Mouse (Mus musculus): ENCODE results near the gene Olfr1062. TPM values are rescaled to one million over a fixed set of nuclear protein-coding genes. Genes with fewer than 3 reads are reported as not detected.
"Not testable (repeated sequence)": the region's sequence is repeated elsewhere in the genome, so short reads cannot be mapped to it uniquely, and the experiment has no call there.

Olfr1062 gene
- polyA plus RNA-seq (2014; fragmentation: Nextera tagmentation; extraction: Ambion mirVana): not detected in 2 replicates

- H3K9ac ChIP-seq (ENCODE audit: low read depth, low read length); H3K36me3 ChIP-seq (ENCODE audit: control insufficient read depth, insufficient read depth, low read length); ATAC-seq (replicated peaks; ENCODE audit: insufficient number of reproducible peaks, low FRiP score, low TSS enrichment); H3K4me3 ChIP-seq (ENCODE audit: low read depth, low read length); H3K4me1 ChIP-seq (ENCODE audit: control insufficient read depth, insufficient read depth, low read length); H3K9me3 ChIP-seq (replicated peaks; ENCODE audit: control insufficient read depth, low read length); H3K4me2 ChIP-seq; H3K27ac ChIP-seq (ENCODE audit: low read depth, low read length); H3K27me3 ChIP-seq (ENCODE audit: control insufficient read depth, insufficient read depth, low read length): not testable (repeated sequence)
Measured at GRCm38 (mm10) chr2:86426649-86427048, at the start of gene Olfr1062. Olfr1062 (minus strand) TSS chr2:86426749.

GRCm38 (mm10) chr2:86464442-86465109, 38.0 kb upstream of the Olfr1062 start:
- 33% methylated on average over 10 of the region's 10 CpGs for WGBS (ENCODE audit: insufficient replicate concordance)
- Histone ChIP-seq H3K27me3 (ENCODE audit: control insufficient read depth, insufficient read depth, low read length) (no peaks in the 10 kb centered on the region), H3K4me3 (ENCODE audit: low read depth, low read length) (no peak overlapping the region), H3K9me3 (replicated peaks; ENCODE audit: control insufficient read depth, low read length) (no peaks in the 10 kb centered on the region), H3K4me2 (peak overlapping the region; percentile 34), H3K36me3 (ENCODE audit: control insufficient read depth, insufficient read depth, low read length) (no peaks in the 10 kb centered on the region), H3K4me1 (ENCODE audit: control insufficient read depth, insufficient read depth, low read length) (no peaks in the 10 kb centered on the region), H3K9ac (ENCODE audit: low read depth, low read length) (no peak overlapping the region), H3K27ac (ENCODE audit: low read depth, low read length) (no peak overlapping the region)
- ATAC-seq (replicated peaks; ENCODE audit: insufficient number of reproducible peaks, low FRiP score, low TSS enrichment): no peak

- H3K27ac ChIP-seq (ENCODE audit: low read depth, low read length): no peak overlapping the region
- H3K27me3 ChIP-seq (ENCODE audit: control insufficient read depth, insufficient read depth, low read length): no peaks in the 10 kb centered on the region
- H3K4me1 ChIP-seq (ENCODE audit: control insufficient read depth, insufficient read depth, low read length): no peaks in the 10 kb centered on the region
- H3K9ac ChIP-seq (ENCODE audit: low read depth, low read length): no peak overlapping the region
- H3K4me2 ChIP-seq: no peak overlapping the region
- H3K4me3 ChIP-seq (ENCODE audit: low read depth, low read length): no peak overlapping the region
- WGBS (ENCODE audit: insufficient replicate concordance): 48% methylated on average over 1 of the region's 1 CpGs
- no peaks in the 10 kb centered on the region for H3K9me3 ChIP-seq (replicated peaks; ENCODE audit: control insufficient read depth, low read length)
- no peak for ATAC-seq (replicated peaks; ENCODE audit: insufficient number of reproducible peaks, low FRiP score, low TSS enrichment)
- no peaks in the 10 kb centered on the region for H3K36me3 ChIP-seq (ENCODE audit: control insufficient read depth, insufficient read depth, low read length)
Measured at GRCm38 (mm10) chr2:86460434-86460833, 33.9 kb upstream of the Olfr1062 start.

DNA sequence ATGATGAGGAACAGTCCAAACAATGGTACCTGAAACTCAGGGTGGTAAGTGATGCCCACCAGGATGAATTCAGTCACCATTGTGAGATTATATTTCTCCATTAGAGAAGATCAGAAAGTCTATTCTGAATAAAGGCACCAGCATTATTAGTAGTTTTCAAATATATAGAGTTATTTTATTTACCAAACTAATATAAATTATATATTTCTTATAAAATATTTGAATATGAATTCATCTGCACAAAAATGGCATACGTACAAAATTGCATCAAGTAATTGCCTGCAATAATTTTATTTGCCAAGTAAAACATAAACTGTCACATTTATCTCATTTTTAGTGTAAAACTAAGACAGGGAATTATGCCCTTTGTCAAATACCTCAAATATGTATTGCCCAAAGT, 29.6 kb upstream of the Olfr1062 start, which contains the start of gene Olfr1066:
TSS of gene Olfr1066 (minus strand) at position 101 of the 400 bp plus-strand sequence.
- 80% methylated on average over 1 of the region's 1 CpGs for WGBS (ENCODE audit: insufficient replicate concordance)
- Histone ChIP-seq H3K4me1 (ENCODE audit: control insufficient read depth, insufficient read depth, low read length) (no peaks in the 10 kb centered on the region), H3K9ac (ENCODE audit: low read depth, low read length) (no peak within 1 kb of the TSS), H3K27ac (ENCODE audit: low read depth, low read length) (no peak within 1 kb of the TSS), H3K36me3 (ENCODE audit: control insufficient read depth, insufficient read depth, low read length) (no peaks in the 10 kb centered on the region), H3K4me2 (no peak within 1 kb of the TSS), H3K27me3 (ENCODE audit: control insufficient read depth, insufficient read depth, low read length) (no peaks in the 10 kb centered on the region), H3K4me3 (ENCODE audit: low read depth, low read length) (no peak within 1 kb of the TSS), H3K9me3 (replicated peaks; ENCODE audit: control insufficient read depth, low read length) (no peaks in the 10 kb centered on the region)
- ATAC-seq (replicated peaks; ENCODE audit: insufficient number of reproducible peaks, low FRiP score, low TSS enrichment): no peak

GRCm38 (mm10) chr2:86450491-86450890, 23.9 kb upstream of the Olfr1062 start, which contains the start of gene Olfr1065:
Olfr1065 (minus strand) TSS chr2:86450591.
- H3K4me3 ChIP-seq (ENCODE audit: low read depth, low read length); H3K27ac ChIP-seq (ENCODE audit: low read depth, low read length); H3K4me1 ChIP-seq (ENCODE audit: control insufficient read depth, insufficient read depth, low read length); H3K27me3 ChIP-seq (ENCODE audit: control insufficient read depth, insufficient read depth, low read length); H3K9me3 ChIP-seq (replicated peaks; ENCODE audit: control insufficient read depth, low read length); H3K36me3 ChIP-seq (ENCODE audit: control insufficient read depth, insufficient read depth, low read length); H3K4me2 ChIP-seq; ATAC-seq (replicated peaks; ENCODE audit: insufficient number of reproducible peaks, low FRiP score, low TSS enrichment); H3K9ac ChIP-seq (ENCODE audit: low read depth, low read length): not testable (repeated sequence)
- WGBS (ENCODE audit: insufficient replicate concordance): no CpG with 5 or more reads among the region's 1 CpGs

DNA sequence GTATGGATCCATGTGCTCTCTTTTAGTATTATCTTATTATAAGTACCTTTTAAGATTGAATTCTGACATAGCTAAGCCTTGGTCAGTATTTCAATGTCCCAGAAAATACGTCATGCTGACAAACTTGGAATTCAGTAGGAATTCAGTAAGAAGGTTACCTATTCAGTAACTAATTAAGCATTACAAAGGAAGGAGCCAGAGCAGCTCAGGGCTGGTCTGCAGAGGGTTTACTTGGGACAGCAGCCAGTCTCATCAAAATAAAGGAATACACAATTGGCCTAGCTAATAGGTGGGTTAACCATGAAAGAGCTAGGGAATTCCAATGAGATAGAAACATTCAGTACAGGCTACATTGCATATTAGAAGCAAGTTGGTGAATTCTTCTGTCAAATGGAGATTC, 15.6 kb upstream of the Olfr1062 start:
- not testable (repeated sequence) for ATAC-seq (replicated peaks; ENCODE audit: insufficient number of reproducible peaks, low FRiP score, low TSS enrichment); H3K9me3 ChIP-seq (replicated peaks; ENCODE audit: control insufficient read depth, low read length); H3K9ac ChIP-seq (ENCODE audit: low read depth, low read length); H3K27me3 ChIP-seq (ENCODE audit: control insufficient read depth, insufficient read depth, low read length); H3K4me2 ChIP-seq; H3K4me1 ChIP-seq (ENCODE audit: control insufficient read depth, insufficient read depth, low read length); H3K27ac ChIP-seq (ENCODE audit: low read depth, low read length); H3K36me3 ChIP-seq (ENCODE audit: control insufficient read depth, insufficient read depth, low read length); H3K4me3 ChIP-seq (ENCODE audit: low read depth, low read length)
- 81% methylated on average over 1 of the region's 1 CpGs for WGBS (ENCODE audit: insufficient replicate concordance)

DNA sequence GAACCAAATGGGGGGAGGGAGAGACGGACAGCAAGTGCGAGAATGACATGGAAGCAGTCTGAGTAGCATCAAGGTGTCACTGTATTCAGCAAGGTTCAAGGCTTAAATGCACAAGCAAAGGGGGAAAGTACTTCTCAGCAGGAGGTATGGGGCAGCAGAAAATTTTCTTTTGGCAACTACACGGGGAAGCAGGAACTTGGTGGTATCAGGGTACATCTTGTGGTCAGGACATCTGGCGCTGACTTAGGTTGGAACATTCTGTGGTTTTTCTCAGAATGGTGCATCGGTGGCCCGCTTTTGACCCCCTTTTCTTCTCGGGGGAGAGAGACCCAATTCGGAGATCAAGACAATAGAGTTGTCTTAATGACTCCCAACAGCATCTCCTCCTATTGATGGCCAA, 2.0 kb upstream of the Olfr1062 start:
- not testable (repeated sequence) for H3K27ac ChIP-seq (ENCODE audit: low read depth, low read length); H3K4me3 ChIP-seq (ENCODE audit: low read depth, low read length); H3K9me3 ChIP-seq (replicated peaks; ENCODE audit: control insufficient read depth, low read length); H3K4me2 ChIP-seq; H3K9ac ChIP-seq (ENCODE audit: low read depth, low read length); H3K4me1 ChIP-seq (ENCODE audit: control insufficient read depth, insufficient read depth, low read length); ATAC-seq (replicated peaks; ENCODE audit: insufficient number of reproducible peaks, low FRiP score, low TSS enrichment); H3K27me3 ChIP-seq (ENCODE audit: control insufficient read depth, insufficient read depth, low read length); H3K36me3 ChIP-seq (ENCODE audit: control insufficient read depth, insufficient read depth, low read length)
- WGBS (ENCODE audit: insufficient replicate concordance): 87% methylated on average over 8 of the region's 8 CpGs

DNA sequence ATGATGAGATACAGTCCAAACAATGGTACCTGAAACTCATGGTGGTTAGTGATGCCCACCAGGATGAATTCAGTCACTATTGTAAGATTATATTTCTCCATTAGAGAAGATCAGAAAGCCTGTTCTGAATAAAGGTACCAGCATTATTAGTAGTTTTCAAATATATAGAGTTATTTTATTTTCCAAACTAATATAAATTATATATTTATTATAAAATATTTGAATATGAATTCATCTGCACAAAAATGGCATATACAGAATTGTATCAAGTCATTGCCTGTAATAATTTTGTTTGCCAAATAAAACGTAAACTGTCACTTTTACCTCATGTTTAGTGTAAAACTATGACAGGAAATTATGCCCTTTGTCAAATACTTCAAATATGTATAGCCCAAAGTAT, 12.6 kb downstream of the Olfr1062 start, which contains the start of gene Olfr1061:
TSS of gene Olfr1061 (minus strand) at position 101 of the 400 bp plus-strand sequence.
- Histone ChIP-seq H3K4me3 (ENCODE audit: low read depth, low read length) (no peak within 1 kb of the TSS), H3K36me3 (ENCODE audit: control insufficient read depth, insufficient read depth, low read length) (no peaks in the 10 kb centered on the region), H3K4me1 (ENCODE audit: control insufficient read depth, insufficient read depth, low read length) (no peaks in the 10 kb centered on the region), H3K9ac (ENCODE audit: low read depth, low read length) (no peak within 1 kb of the TSS), H3K27ac (ENCODE audit: low read depth, low read length) (no peak within 1 kb of the TSS), H3K4me2 (no peak within 1 kb of the TSS), H3K27me3 (ENCODE audit: control insufficient read depth, insufficient read depth, low read length) (no peaks in the 10 kb centered on the region), H3K9me3 (replicated peaks; ENCODE audit: control insufficient read depth, low read length) (no peaks in the 10 kb centered on the region)
- WGBS (ENCODE audit: insufficient replicate concordance): 75% methylated on average over 1 of the region's 1 CpGs
- ATAC-seq (replicated peaks; ENCODE audit: insufficient number of reproducible peaks, low FRiP score, low TSS enrichment): no peak

- H3K4me2 ChIP-seq: no peak overlapping the region
- no peak for ATAC-seq (replicated peaks; ENCODE audit: insufficient number of reproducible peaks, low FRiP score, low TSS enrichment)
- no peak overlapping the region for H3K27ac ChIP-seq (ENCODE audit: low read depth, low read length)
- H3K9ac ChIP-seq (ENCODE audit: low read depth, low read length): no peak overlapping the region
- H3K36me3 ChIP-seq (ENCODE audit: control insufficient read depth, insufficient read depth, low read length): no peaks in the 10 kb centered on the region
- H3K4me1 ChIP-seq (ENCODE audit: control insufficient read depth, insufficient read depth, low read length): no peaks in the 10 kb centered on the region
- H3K4me3 ChIP-seq (ENCODE audit: low read depth, low read length): no peak overlapping the region
- H3K9me3 ChIP-seq (replicated peaks; ENCODE audit: control insufficient read depth, low read length): no peaks in the 10 kb centered on the region
- no peaks in the 10 kb centered on the region for H3K27me3 ChIP-seq (ENCODE audit: control insufficient read depth, insufficient read depth, low read length)
- WGBS (ENCODE audit: insufficient replicate concordance): 77% methylated on average over 2 of the region's 2 CpGs
Measured at GRCm38 (mm10) chr2:86395114-86395513, 31.4 kb downstream of the Olfr1062 start.

All from heart, embryonic 11.5 days (tissue).